Mouse (Mus musculus) adrenal gland, postnatal 25 days (tissue): Measurements from ENCODE around the gene Castor1. TPM values are rescaled to one million over a fixed set of nuclear protein-coding genes. Genes with fewer than 3 reads are reported as not detected.

ENCODE experiments used
- DNase-seq: peaks from one replicate; pipeline ENCODE4 v3.0.0; 2021; ENCODE audit warnings: mixed read lengths
- total RNA-seq: library from RNA; stranded (reverse); gene quantifications from 2 replicates; pipeline ENCODE4 v1.2.3, GENCODE M21; 2021

Castor1 gene
- total RNA-seq, 1 experiment from 2014 or later = 4.1 TPM

DNA sequence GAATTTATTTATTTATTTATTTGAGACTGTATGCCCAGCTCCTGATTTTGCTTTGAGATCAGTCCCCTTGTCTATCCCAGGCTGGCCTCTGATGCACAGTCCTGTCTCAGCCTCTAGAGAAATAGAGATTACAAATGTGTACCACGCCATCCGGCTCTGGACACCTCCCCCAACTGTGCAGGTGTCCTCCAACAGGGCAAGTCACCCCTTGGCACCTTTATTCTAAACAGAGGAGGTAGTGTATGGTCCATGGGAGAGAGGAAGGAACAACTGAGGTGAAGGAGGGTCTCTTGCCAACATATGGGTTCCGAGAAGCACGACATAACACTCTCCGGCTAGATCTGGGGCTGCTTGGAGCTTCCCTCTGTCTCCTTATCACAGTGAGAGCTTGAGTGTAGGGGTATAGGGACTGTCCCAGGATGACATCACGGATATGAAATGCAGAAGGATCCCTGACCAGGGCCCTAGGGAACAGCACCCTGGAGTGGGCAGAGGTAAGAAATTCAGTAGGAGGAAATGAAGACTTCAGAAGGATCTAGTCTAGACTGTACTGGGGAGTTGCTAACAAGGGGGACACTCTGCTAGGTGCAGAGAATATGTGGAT, 17.1 kb downstream of the Castor1 start:
- no peak for DNase-seq

DNA sequence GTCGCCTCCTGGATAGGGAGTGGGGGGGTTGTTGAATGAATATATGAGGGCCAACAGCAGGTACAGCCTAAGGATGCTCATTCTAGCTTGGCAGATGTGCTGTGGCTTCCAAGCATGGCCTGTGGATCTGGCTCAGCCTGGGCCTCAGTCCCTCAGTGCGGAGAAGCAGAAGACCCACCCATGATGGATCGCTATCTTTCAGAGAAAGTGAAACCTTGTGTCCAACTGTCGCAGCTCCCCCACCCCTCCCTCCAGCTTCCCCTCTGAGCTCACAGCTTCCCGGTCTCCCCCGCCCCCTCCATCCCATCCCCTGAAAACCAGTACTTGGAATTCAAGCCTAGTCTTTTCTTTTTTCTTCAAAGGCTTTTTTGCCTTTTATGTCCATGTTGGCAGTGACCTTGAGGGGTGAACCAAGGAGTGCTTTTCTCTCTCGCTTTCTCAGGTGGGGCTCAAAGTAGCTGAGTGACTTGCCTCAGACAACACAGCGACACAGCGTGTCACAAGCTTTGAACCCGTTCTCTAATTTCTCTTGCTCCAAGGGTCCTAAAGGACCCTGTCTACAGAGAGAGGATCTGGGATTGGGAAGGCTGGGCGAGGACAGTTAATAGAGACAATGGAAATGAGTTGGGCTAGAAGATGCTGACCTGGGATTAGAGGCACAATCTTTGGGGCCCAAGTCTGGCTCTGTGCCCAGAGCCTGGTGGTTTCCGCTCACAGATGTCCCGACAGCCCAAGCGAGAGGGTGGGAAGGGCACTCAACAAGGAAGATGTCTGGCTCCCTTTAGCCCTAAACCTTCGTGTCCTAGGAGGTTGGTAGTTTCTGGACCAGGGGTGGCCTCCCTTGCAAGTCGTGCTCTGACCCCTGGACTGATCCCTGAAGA, 17.9 kb downstream of the Castor1 start, which contains the start of gene Osm:
Gene Osm, plus strand, starts transcription at position 756 of the 881 bp plus-strand sequence.
- no peak for DNase-seq

DNA sequence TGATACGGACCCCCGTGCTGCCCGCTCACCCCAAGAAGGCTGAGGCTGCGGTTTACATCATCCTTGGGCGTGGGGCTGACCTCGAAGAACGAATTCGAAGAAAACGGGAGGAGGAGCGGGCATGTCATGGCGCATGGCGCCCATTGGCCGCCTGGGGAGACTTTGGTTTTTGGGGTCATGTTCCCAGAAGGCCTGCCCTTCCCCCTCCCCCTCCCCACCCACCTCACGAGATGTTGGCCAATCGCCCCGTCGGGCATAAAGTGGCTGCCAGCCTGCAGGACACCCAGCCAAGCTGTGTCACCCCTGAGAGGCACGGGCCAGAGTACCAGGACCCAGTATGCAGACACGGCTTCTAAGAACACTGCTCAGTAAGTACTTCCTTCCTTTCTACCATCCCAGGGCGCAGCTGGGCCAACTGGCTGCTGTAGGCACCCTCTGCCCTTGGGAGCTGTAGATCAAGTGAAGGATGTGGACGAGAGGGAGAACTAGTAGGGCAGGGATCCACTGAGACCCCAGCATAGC, 18.6 kb downstream of the Castor1 start:
- no peak for DNase-seq

DNA sequence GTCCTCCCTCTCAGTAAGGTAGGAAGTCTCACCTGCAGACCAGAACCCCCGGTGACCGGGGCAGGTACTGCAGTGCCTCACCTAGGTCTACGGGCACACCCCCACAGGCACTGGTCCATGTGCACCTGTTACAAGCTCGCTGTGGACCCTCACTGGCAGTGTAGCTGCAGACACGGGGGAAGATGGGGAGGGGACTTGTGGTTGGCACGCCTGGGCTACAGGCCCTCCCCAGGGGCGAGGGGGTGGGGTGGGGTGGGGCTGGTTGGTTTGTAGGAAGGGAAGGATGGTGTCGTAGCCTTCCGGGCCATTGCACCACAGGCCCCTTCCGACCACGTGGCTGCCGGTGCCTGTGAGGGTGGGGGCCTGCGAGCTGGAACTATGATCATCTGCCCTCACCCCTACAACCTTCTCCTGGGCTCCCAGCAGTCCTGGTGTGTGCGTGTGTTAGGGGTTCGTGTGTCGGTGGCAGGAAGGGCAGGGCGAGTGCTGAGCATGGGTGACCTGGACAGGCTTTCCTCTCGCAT, 19.4 kb downstream of the Castor1 start:
- DNase-seq = no peak

DNA sequence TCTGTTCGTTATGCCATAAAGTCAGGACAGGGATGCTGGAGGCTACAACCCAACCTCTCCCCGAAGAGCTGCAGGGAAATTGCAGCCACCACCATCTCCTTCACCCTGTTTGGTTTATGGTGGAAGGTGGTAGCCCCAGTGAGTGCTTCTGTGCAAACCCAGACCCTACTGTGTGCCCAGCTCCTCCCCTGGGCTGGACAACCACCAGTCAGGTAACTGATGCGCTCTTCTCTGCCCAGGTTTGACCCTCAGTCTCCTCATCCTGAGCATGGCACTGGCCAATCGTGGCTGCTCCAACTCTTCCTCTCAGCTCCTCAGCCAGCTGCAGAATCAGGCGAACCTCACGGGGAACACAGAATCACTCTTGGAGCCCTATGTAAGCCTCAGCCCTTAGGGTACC, 20.1 kb downstream of the Castor1 start:
- DNase-seq = no peak

DNA sequence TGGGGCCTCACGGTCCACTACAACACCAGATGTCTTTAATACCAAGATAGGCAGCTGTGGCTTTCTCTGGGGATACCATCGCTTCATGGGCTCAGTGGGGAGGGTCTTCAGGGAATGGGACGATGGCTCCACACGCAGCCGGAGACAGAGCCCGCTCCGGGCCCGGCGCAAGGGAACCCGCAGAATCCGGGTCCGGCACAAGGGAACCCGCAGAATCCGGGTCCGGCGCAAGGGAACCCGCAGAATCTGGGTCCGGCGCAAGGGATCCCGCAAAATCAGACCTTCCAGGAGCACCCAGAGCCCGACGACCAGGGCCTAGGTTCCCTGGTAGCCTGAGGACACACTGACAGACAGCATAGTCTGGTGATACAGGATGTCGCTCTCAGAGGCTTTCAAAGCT, 21.7 kb downstream of the Castor1 start:
- no peak for DNase-seq

DNA sequence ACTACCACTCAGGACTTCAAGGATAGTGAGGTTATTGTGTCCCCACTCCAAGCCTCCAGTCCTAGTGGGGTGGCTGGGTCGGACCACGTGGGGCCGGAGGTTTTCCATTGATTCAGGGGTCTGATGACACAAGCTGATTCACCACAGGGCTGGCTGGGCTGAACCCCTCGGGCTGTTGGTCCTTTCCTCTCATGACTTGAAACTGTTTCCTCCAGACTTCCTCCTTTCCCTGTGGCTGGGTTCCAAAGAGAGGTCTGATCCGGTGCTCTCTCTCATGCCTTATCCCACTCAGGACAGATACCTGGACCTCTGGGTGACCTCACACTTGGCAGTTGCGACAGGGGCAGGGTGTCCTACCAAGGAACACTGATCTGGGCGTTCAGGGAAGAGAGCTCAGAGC, 22.1 kb downstream of the Castor1 start:
- DNase-seq = no peak

DNA sequence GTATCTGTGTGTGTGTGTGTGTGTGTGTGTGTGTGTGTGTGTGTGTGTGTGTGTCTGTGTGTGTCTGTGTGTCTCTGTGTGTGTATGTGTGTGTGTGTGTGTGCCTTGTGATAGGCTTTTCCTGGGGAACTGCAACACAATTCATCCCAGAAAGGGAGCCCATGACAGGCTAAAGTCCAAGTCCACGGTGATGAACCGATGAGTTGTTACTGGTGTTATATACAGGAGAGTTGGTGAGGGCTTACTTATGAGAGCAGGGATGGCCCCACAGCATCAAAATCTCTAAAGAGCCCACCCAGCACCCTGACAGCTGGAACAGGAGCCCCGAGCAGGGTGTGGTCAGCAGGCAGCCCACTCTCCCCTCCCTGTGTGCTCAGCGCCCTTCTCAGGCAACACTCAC, 23.2 kb downstream of the Castor1 start:
- no peak for DNase-seq

DNA sequence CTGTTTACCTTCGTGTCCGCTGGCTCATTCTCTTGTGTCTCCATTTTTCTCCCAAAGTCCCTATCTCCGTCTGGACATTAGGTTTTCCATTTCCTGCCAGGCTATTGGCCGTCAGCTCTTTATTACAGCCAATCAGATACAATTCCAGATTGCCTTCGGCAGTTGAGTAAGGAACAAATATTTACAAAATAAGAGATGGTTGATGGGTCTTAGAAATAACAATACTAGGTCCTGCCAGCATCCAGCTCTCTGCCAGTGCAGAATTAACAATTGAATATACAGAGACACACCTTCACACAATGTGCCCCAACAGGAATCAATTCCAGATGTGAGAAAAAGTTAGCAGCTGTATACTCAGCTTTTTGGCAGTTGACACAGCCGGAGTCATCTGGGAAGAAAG, 28.1 kb downstream of the Castor1 start:
- DNase-seq = no peak

DNA sequence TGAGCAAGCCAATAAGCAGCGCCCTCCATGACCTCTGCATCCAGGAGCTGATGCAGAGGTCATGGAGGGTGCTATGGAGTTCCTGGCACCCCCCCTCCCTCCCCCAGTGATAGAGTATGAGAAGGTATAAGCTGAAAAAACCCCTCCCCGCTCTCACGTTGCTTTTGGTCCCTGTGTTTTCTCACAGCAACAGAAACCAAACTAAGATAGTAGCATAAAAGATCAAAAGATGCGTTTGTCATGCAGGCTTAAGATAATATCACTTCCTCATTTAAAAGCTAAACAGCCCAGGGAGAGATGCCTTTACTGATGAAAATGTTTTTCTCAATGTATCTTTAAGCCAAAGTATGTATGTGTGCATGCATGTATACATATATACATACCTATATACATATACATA, 28.6 kb downstream of the Castor1 start:
- DNase-seq = no peak

DNA sequence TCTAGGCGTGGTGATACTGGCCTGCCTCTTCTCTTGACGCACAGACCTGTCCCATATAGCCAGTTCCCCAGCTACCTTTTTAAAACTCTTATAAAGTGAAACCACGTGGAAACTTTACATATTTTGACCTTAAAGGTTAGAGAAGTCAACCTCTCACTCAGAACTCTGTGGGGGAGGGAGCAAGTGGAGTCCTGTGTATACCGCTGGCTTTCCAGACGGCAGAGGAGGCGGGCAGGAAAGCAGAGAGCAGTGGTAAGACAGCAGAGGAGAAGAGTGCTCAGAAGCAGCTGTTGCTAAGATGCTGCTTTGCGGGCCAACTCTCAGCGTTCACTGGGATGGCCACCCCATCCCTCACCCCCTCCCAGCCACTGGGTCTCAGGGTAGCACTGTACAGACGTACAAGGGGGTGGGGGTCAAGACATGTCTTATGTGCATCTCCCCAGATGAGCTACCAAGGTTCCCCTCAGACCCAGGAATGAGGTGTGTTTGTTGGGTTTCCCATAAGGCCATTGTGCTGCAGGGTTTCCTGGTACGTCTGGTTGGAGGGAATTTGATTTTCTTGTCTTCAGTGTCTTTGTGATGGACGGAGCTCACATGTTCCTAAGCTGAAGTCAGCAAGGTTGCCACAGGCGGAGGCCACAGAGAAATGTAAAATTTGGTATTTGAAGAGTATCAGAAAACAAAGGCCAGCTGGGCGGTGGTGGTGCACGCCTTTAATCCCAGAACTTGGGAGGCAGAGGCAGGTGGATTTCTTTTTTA, 29.4 kb downstream of the Castor1 start:
- DNase-seq = no peak

DNA sequence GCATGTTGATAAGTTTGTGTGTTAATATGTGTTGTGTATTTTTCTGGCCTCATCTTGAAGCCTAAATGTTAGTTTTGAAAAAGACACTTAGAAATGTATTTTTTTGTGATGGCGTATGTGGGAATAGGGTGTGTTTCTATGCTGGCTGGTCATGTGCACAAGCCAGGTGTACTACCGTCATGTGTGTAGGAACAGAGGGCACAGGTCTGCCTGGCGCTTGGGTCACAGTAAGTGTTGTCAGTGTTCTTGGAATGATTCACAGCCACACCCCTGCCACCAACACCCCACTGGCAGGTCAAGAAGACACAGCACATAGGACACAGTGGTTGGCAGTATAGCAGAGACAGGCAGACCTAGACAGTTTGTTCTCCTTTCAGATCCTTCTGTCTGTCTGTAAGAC, 31.1 kb downstream of the Castor1 start:
- DNase-seq = no peak

DNA sequence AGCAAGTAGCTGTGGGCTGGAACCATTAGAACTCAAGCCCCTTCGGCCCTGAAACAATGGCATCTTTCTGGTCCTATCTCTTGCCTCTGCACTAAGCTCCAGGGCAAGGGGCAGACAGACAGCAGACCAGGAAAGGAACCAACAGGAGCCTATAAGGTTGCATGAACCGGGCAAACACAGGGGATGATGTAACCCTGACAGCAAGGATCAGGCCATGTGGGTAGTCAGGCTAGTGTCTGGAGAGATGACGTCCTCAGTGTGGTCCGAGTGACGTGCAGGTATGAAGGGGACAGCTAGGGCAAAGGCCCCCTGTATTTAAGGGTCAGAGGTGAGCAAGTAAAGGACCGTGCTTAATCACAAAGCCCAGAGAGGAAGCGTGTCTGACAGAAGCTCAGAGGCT, 32.3 kb downstream of the Castor1 start:
- no peak for DNase-seq

DNA sequence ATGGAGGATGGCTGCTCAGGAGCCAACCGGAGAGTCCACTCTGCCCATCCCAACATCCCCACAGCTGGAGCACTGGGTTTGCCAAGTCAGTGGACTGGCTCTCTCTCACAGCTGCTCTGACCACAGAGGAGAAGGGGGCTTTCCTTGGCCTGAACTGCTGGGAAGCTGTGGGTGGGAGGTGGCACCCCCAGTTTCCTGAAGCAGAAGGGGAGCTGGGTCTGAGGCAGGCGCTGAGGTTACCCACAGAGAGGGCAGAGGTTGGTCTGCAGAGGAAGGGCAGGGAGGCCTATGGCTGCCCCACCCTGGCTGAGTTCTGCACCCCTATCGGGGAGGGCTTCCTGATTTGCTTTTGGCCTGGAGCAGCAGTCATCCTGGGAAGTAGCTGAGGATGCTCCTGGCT, 33.4 kb downstream of the Castor1 start:
- DNase-seq = no peak

DNA sequence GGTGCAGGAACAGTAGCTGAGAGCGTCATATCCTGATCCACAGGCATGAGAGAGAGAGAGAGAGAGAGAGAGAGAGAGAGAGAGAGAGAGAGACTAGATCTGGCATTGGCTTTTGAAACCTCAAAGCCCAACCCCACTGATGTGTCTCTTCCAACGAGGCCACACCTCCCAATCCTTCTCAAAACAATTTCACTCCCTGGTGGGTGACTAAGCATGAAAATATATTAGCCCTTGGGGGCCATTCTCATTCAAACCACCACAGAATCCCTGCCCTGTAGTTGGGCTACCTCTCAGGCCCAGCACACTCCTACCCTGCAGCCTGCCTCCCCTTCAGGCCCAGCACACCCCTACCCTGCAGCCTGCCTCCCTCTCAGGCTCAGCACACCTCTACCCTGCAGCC, 34.9 kb downstream of the Castor1 start:
- no peak for DNase-seq

DNA sequence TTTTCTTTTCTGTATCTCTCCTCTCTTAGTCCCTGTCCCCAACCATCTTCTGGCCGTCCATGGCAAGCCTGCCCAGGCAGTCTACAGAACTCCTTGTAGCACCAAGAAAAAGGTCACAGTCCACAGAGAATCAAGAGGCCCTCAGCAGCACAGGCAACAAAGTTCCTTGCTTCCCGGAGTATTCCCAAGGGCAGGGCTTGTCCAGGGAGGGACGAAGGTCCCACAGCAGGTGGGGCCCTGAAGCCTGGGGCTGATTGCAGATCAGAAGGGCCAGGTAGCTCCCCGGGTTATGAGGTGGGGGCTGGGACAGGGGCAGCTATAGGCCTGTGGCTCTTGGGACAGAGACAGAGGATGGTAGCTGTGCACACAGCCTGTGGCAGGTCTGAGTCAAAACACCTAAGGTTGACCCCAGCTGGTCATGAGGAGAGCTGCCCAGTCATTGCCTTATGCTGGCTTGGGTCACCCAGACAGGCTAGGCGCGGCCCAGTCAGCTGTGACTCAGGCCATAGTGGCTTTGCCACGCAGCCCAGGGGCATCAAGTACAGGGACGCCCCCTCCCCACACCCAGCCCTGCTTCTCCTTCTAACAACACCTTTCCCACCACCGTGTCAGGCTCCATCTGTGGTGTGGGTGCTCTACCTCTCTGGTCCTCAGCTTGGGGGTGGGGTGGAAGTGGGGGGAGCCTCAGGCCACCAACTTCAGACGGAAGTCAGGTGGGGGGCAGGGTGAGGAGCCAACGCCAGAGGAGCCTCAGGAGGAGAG, 39.0 kb downstream of the Castor1 start, which contains the start of gene Lif:
Gene Lif, plus strand, starts transcription at position 712 of the 762 bp plus-strand sequence.
- DNase-seq = no peak

DNA sequence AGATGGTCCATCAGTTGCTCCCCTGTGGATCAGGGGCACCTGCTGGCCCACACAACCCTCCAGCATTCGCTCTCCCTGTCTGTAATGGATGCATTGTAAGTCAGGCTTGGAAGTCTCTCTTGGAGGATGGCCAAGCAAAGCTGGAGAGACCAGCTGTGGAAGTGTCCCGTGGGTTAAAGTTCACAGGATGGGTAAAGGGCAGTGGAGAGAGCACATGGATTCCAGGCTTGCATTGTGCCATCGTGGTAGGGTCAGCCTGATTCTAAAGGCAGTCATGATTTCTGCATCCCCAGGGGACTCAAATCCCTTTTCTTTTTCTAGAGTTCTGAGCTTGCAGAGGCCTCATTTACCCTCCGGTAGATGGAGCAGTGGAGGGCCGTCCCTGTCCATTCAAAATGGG, 39.7 kb downstream of the Castor1 start:
- DNase-seq = no peak

DNA sequence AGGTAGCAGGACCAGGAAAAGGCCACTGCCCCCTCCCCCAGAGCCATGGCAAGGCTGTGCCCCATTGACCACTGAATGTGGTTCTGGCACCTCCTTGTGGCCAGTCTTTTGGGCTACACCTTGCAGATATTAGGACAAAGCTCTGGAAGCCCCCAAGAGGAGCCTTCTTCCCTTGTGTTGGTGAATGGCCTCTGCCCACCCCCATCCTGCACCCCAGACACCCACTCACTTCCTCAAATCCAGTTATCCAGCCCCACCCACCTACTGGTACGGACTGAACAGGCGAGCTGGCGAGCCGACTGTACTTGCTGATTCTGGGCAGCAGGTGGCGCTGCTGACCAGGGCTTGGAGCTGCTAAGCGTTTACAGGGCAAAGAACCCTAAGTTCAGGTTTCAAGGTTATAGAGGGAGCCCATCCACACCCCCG, 40.6 kb downstream of the Castor1 start:
- peak; percentile 80 for DNase-seq

DNA sequence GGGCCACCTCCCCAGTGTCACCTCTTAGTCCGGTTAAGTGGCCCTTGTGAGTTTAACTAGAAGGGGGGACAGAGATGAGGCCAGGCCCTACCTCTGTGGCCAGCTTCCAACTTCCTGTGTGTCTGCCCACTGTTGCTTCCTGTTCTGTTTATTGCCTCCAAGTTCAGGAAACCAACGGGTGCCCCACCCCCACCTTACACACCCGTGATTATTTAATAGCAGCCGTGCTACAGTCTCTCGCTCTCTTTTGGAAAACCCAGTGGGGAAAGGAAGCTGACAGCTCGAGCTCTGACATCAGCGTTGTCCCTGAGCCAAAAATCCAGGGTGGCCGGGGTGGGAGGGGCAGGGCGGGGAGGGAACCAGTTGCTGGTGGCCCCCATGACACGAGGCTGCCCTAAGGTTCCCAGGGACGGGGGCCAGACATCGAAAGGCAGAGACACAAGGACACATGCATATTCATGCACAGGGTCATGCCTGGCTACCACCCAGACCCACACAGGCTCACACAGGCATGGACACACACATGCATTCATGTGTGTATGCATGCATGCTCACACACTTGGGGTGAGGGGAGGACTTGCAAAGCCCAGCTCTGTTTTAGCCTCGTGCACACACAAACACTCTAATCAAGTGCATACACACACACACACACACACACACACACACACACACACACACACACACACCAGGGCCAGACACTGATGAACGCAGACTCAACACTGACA, 42.6 kb downstream of the Castor1 start:
- DNase-seq = peak; percentile 43

DNA sequence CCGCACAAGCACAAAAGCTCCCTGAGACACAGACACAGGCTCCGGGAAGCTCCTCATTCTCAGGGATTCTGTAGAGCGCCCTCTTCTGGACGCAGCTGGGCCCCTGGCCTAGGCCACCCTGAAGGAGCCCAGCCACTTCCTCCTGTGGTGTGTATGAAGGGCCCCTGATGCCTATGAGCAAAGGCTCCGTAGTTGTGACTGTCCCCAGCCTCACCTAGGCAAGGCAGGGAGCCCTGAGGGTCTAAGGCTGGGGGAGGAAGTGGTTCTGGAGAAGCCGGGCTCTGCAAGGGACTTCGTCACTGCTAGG, 43.1 kb downstream of the Castor1 start:
- peak; percentile 62 for DNase-seq

DNA sequence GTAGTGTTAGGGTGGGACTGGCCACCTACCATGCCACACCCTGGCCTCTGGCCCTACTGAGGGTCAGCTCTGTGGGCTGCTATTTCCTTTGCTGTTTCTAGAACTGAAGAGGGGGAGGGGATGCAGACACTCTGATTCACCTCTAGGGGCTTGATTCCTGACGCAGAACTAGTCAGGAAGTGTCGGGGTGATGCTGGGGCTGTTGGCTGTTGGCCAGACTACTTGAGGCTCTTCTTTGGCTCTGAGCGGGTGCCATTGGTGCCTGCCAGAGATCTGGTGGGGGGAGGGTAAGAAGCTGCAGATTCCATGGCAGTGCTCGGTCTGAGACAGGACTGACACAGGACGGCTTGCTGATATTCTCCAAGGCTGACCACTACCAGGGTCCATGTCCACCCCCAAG, 43.9 kb downstream of the Castor1 start:
- DNase-seq = no peak
